Mouse (Mus musculus): ENCODE data around the gene Gm21992. TPM values are rescaled to one million over a fixed set of nuclear protein-coding genes. Genes with fewer than 3 reads are reported as not detected.

Gm21992 gene
- total RNA-seq, 1 experiment = 40.0 TPM

GRCm38 (mm10) chr19:4720112-4720511, 91.3 kb downstream of the Gm21992 start:
- in situ Hi-C loops (cut with MboI; ENCODE audit: low sequenced_read_pairs in 2 of 2, unreplicated experiment in 2 of 2) = no loop called here
- no peak for TF ChIP-seq ZC3H11A (IDR thresholded peaks at IDR 0.05; ENCODE audit: borderline replicate concordance, low read depth, low read length)
- no peak for TF ChIP-seq MAFK (IDR thresholded peaks at IDR 0.05; ENCODE audit: insufficient read depth, low read depth, low read length)
- no peak for TF ChIP-seq ZNF384 (IDR thresholded peaks at IDR 0.05; ENCODE audit: low read depth, low read length)
- TF ChIP-seq CHD2 (IDR thresholded peaks at IDR 0.05; ENCODE audit: low read depth, low read length) = no peak
- no peak for TF ChIP-seq HCFC1 (IDR thresholded peaks at IDR 0.05; ENCODE audit: borderline replicate concordance, insufficient read depth, low read length)
- Histone ChIP-seq H3K4me3 (ENCODE audit: insufficient read depth in 1 of 2, low read depth in 1 of 2, low read length in 2 of 2, poor library complexity in 1 of 2, severe bottlenecking in 1 of 2) (no peak overlapping the region), H3K36me3 (ENCODE audit: control insufficient read depth, insufficient read depth, low read length, poor library complexity, severe bottlenecking) (no peaks in the 10 kb centered on the region), H3K9ac (ENCODE audit: insufficient read depth, low read depth, low read length, poor library complexity, severe bottlenecking) (no peak overlapping the region), H3K27ac (ENCODE audit: insufficient read depth, low read depth, low read length, poor library complexity, severe bottlenecking) (no peak overlapping the region), H3K9me3 (ENCODE audit: control insufficient read depth, insufficient read depth, low read depth, low read length) (no peaks in the 10 kb centered on the region), H3K4me1 (ENCODE audit: control insufficient read depth in 2 of 2, insufficient read depth in 2 of 2, low read length in 2 of 2, poor library complexity in 1 of 2) (peaks cover 2 to 40% of the 10 kb centered on the region in 2 experiments; a peak in 3 of 4 replicates)
- no peak for DNase-seq (ENCODE audit: low read depth, low spot score)

GRCm38 (mm10) chr19:4719351-4719764, 92.1 kb downstream of the Gm21992 start:
- H3K4me3 ChIP-seq (ENCODE audit: insufficient read depth in 1 of 2, low read depth in 1 of 2, low read length in 2 of 2, poor library complexity in 1 of 2, severe bottlenecking in 1 of 2) = no peak overlapping the region
- no peak overlapping the region for H3K9ac ChIP-seq (ENCODE audit: insufficient read depth, low read depth, low read length, poor library complexity, severe bottlenecking)

GRCm38 (mm10) chr19:4718716-4719115, 92.7 kb downstream of the Gm21992 start:
- no peak overlapping the region for H3K4me3 ChIP-seq (ENCODE audit: insufficient read depth in 1 of 2, low read depth in 1 of 2, low read length in 2 of 2, poor library complexity in 1 of 2, severe bottlenecking in 1 of 2)
- TF ChIP-seq HCFC1 (IDR thresholded peaks at IDR 0.05; ENCODE audit: borderline replicate concordance, insufficient read depth, low read length) (no peak), MAFK (IDR thresholded peaks at IDR 0.05; ENCODE audit: insufficient read depth, low read depth, low read length) (no peak), CHD2 (IDR thresholded peaks at IDR 0.05; ENCODE audit: low read depth, low read length) (no peak), ZNF384 (IDR thresholded peaks at IDR 0.05; ENCODE audit: low read depth, low read length) (no peak)
- in situ Hi-C loops (cut with MboI; ENCODE audit: low sequenced_read_pairs in 2 of 2, unreplicated experiment in 2 of 2) = no loop called here
- peak overlapping the region; percentile 18; the same call in 1 of the 2 replicates for H3K27ac ChIP-seq (ENCODE audit: insufficient read depth, low read depth, low read length, poor library complexity, severe bottlenecking)
- no peaks in the 10 kb centered on the region for H3K9me3 ChIP-seq (ENCODE audit: control insufficient read depth, insufficient read depth, low read depth, low read length)
- H3K36me3 ChIP-seq (ENCODE audit: control insufficient read depth, insufficient read depth, low read length, poor library complexity, severe bottlenecking) = no peaks in the 10 kb centered on the region
- H3K4me1 ChIP-seq (ENCODE audit: control insufficient read depth in 2 of 2, insufficient read depth in 2 of 2, low read length in 2 of 2, poor library complexity in 1 of 2) = peaks cover 2 to 36% of the 10 kb centered on the region in 2 experiments; a peak in 3 of 4 replicates
- no peak for DNase-seq (ENCODE audit: low read depth, low spot score)
- no peak overlapping the region for H3K9ac ChIP-seq (ENCODE audit: insufficient read depth, low read depth, low read length, poor library complexity, severe bottlenecking)

More at GRCm38 (mm10) chr19:4719351-4719764, 92.1 kb downstream of the Gm21992 start:
- Histone ChIP-seq H3K27ac (ENCODE audit: insufficient read depth, low read depth, low read length, poor library complexity, severe bottlenecking) (no peak overlapping the region), H3K9me3 (ENCODE audit: control insufficient read depth, insufficient read depth, low read depth, low read length) (no peaks in the 10 kb centered on the region), H3K4me1 (ENCODE audit: control insufficient read depth in 2 of 2, insufficient read depth in 2 of 2, low read length in 2 of 2, poor library complexity in 1 of 2) (peaks cover 2 to 40% of the 10 kb centered on the region in 2 experiments; a peak in 3 of 4 replicates), H3K36me3 (ENCODE audit: control insufficient read depth, insufficient read depth, low read length, poor library complexity, severe bottlenecking) (no peaks in the 10 kb centered on the region)
- no peak for DNase-seq (ENCODE audit: low read depth, low spot score)
- TF ChIP-seq MAFK (IDR thresholded peaks at IDR 0.05; ENCODE audit: insufficient read depth, low read depth, low read length) (no peak), ZC3H11A (IDR thresholded peaks at IDR 0.05; ENCODE audit: borderline replicate concordance, low read depth, low read length) (no peak), CHD2 (IDR thresholded peaks at IDR 0.05; ENCODE audit: low read depth, low read length) (no peak), ZNF384 (IDR thresholded peaks at IDR 0.05; ENCODE audit: low read depth, low read length) (no peak), HCFC1 (IDR thresholded peaks at IDR 0.05; ENCODE audit: borderline replicate concordance, insufficient read depth, low read length) (no peak)
- in situ Hi-C loops (cut with MboI; ENCODE audit: low sequenced_read_pairs in 2 of 2, unreplicated experiment in 2 of 2) = no loop called here

GRCm38 (mm10) chr19:4717281-4717680, 94.1 kb downstream of the Gm21992 start:
- no peak for TF ChIP-seq HCFC1 (IDR thresholded peaks at IDR 0.05; ENCODE audit: borderline replicate concordance, insufficient read depth, low read length)
- no peak for TF ChIP-seq ZC3H11A (IDR thresholded peaks at IDR 0.05; ENCODE audit: borderline replicate concordance, low read depth, low read length)
- no peak for TF ChIP-seq MAFK (IDR thresholded peaks at IDR 0.05; ENCODE audit: insufficient read depth, low read depth, low read length)
- no peak for TF ChIP-seq ZNF384 (IDR thresholded peaks at IDR 0.05; ENCODE audit: low read depth, low read length)
- no peak for TF ChIP-seq CHD2 (IDR thresholded peaks at IDR 0.05; ENCODE audit: low read depth, low read length)
- in situ Hi-C loops (cut with MboI; ENCODE audit: low sequenced_read_pairs in 2 of 2, unreplicated experiment in 2 of 2) = no loop called here

More at GRCm38 (mm10) chr19:4717281-4717680, 94.1 kb downstream of the Gm21992 start:
- H3K4me1 ChIP-seq (ENCODE audit: control insufficient read depth in 2 of 2, insufficient read depth in 2 of 2, low read length in 2 of 2, poor library complexity in 1 of 2) = peaks cover 2 to 35% of the 10 kb centered on the region in 2 experiments; a peak in 3 of 4 replicates
- DNase-seq (ENCODE audit: low read depth, low spot score) = no peak
- no peak overlapping the region for H3K27ac ChIP-seq (ENCODE audit: insufficient read depth, low read depth, low read length, poor library complexity, severe bottlenecking)
- H3K4me3 ChIP-seq (ENCODE audit: insufficient read depth in 1 of 2, low read depth in 1 of 2, low read length in 2 of 2, poor library complexity in 1 of 2, severe bottlenecking in 1 of 2) = no peak overlapping the region
- no peaks in the 10 kb centered on the region for H3K36me3 ChIP-seq (ENCODE audit: control insufficient read depth, insufficient read depth, low read length, poor library complexity, severe bottlenecking)
- no peaks in the 10 kb centered on the region for H3K9me3 ChIP-seq (ENCODE audit: control insufficient read depth, insufficient read depth, low read depth, low read length)
- H3K9ac ChIP-seq (ENCODE audit: insufficient read depth, low read depth, low read length, poor library complexity, severe bottlenecking) = no peak overlapping the region
